Mouse (Mus musculus): ENCODE data around the gene Fkbp10.

Fkbp10 gene

DNA sequence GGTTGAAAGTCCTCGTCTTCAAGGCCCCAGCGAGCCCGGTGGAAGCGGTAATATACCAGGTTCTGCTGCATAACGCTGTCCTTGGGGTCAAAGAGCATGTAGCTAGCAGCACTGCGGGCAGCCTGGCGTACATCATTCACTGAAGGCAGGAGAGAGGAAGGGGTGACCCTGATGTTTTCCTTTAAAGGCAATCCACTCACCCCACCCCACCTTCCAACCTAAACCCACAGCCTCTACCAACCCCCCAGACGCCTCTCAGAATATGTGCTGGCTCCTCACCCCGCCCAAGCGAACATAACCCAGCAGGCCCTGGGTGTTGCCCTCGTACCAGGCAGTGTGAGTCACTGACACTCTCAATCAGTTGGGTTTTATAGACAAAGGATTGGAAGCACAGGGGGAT is 3.8 kb upstream of the Fkbp10 start:
- DNase-seq (ENCODE audit: low read depth, low spot score): no peak

DNA sequence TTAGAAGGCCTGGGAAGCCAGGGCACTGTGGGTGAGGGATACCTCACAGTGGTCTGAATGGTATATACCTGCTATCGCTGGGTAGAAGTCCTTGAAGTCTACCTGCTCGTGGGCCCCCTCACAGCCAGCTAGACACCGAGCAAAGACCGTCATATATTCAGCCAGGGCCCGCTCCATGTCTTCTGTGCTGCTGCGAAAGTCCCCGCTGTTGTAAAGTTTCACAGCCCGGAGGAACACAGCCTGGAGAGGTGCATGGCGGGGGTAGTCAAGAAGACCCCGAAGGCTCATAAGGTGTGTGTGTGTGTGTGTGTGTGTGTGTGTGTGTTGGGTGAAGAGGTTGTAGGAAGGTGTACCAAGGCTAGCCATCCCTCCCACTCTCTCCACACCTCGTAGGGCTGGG is 2.0 kb upstream of the Fkbp10 start:
- DNase-seq (ENCODE audit: low read depth, low spot score): no peak

DNA sequence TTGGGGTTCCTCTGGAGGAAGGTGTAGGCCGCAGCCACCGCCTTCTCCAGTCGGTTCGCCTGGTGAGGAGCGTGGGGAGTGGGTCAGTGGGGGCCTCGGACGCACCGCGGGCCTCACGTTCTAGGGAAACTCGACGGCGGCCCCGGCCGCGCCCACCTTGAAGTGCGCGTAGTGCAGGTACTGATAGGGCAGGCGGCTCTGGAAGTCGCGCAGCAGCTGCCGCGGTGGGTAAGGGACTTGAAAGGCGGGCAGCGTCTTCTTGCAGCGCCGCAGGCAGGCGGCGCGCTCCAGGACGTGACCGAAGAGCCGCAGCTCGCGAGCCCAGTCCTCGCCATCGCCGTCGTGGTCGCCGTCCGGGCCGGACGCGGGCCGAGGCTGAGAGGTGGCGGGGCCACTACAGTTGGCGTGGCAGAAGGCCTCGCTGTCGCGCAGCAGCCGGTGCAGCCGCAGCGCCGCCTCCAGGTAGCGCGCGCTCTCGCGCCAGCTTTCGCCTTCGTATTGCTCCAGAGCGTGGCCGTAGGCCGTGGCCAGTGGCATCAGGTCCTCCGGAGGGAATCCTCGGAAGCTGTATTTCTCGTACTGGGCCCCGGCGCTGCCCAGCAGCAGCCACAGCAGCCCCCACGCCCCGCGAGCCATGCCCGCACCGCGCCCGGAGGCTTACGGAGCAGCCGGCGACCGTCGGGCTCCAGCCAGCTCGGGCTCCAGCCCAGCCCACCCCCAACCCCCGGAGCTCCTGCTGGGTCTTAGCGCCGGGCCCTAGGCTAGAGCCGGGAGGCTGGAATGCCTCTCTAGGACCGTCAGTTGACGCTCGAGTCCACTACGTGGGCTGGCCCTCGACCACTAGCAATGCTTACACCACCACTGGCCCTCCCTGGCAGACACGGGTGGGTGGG is 1.2 kb upstream of the Fkbp10 start, which contains the start of gene P3h4:
Gene P3h4 (minus strand): TSS at position 816 of the 893 bp plus-strand sequence.
- DNase-seq (ENCODE audit: low read depth, low spot score): no peak

DNA sequence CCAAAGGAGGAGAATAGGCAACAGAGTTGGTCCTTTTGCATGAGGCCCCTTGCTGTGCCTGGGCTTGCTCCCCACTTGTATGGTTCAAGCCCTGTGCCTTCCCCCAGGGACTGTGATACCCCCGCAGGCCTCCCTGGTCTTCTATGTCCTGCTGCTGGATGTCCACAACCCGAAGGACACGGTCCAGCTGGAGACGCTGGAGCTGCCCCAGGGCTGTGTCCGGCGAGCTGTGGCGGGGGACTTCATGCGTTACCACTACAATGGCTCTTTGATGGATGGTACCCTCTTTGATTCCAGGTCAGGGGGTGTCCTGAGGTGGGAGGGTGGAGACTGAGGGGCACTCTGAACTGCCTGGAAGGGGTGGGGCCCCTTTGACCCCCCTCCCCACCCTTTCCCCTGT is 6.0 kb downstream of the Fkbp10 start:
- no peak for DNase-seq (ENCODE audit: low read depth, low spot score)

DNA sequence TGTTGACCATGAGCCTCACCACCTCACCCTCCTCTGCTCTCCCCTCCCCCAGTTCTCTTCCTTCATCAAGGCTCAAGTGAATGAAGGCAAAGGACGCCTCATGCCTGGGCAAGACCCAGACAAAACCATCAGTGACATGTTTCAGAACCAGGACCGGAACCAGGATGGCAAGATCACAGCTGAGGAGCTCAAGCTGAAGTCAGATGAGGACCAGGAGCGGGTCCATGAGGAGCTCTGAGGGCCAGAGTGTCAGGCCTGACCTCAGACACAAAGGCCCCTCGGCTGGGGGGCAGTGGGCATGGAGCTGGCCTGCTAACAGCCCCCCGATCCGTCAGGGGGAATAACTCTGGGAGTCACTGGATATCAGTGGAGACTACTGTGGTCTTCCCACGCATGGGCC is 8.3 kb downstream of the Fkbp10 start:
- DNase-seq (ENCODE audit: low read depth, low spot score): no peak

DNA sequence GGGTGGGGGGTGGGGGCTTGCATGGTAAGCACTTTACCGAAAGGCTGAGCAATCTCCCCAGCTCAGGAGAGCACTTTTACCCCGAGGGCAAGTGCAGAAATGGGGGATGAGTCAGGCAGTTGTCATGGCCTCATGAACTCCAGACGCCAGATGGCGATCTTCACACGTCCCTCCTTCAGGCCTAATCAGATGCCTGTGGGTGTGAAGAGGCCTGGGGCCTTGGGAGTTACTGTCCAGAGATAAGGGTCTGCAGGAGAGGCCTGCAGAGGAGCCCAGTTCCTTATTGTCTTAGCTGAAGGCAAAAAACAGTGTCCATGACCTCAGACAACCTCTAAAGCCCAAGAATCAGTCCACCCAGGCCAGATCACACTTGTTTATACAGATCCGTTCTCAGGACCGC is 10.4 kb downstream of the Fkbp10 start:
- no peak for DNase-seq (ENCODE audit: low read depth, low spot score)

DNA sequence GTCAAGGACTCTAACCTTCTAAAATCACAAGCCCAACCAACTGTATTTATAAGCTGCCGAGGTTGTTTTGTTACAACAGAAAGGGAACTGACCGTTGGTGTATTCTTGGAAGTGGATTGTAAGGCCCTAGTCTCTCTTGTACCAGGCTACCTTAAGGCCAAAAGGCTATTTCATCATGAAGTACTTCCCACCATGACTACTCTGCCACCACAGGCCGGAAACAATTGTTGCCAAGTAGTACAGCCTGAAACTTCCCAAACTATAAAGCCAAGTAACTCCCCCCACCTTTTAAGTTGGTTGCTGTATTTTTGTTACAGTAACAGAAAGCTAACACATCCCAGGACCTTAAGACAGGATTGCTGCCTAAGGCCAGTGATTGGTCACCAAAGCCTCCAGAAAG is 11.3 kb downstream of the Fkbp10 start:
- DNase-seq (ENCODE audit: low read depth, low spot score): no peak

DNA sequence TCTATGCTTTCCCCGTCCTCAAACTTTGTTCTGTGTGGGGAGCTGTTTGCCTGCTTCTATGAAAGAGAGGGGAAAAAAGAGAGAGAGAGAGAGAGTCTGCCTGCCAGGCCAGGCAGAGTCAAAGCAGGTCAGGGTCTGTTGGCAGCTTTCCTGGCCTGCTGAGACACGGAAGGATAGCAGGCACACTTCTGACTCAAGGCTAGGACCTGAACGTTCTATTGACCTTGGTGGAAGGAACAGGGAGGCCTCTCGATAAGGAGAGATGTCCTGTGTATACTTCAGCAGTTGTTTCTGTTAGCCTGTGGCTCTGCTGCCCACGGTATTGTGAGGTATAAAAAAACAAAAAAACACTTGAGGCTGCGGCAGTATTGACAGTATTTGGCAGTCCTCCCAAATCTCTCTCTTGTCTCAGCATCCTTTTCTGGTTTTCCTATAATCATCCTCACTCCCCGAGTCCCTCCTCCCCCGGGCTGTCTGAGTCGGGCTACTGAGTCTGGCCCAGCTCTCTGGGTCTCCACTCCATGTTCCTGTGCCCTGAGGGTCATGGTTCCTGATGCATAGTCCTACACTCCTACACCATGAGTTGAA is 13.2 kb downstream of the Fkbp10 start:
- no peak for DNase-seq (ENCODE audit: low read depth, low spot score)

DNA sequence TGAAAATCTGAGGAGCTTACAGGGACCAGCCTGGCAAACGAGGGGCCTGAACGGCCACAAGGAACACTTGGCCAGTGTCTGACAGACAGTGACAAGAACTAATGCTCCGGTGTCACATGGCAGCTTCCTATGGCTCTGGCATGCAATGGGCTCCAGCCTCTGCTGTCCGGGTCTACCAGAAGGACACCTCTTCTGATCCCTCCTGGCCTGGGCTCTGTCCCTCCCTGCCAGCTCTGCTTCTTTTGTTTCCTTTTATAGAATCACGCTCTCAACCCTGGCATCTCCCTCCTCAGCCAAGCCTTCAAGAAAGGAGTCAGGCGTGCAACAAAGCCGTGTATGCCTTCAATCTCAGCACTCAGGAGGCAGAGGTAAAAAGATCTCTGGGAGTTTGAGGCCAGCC is 14.6 kb downstream of the Fkbp10 start:
- DNase-seq (ENCODE audit: low read depth, low spot score): no peak

DNA sequence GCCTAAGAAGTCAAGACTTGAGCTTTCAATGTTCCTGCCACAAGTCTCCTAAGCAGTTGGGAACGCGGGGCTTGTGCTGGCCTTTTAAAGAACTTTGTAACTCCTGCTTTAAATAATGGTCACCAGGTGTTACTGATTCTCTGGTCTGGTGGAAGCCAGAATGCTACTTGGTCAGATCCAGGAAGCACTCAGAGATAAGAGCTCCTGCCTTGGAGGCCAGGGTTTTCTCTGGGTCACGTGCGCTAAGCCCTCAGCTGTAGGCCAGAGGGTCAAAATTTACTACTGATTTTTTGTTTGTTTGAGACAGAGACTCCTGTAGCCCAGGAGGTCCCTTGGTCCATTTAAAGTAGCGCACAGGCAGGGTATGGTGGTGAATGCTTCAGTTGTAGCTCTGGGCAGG is 16.5 kb downstream of the Fkbp10 start:
- DNase-seq (ENCODE audit: low read depth, low spot score): no peak

DNA sequence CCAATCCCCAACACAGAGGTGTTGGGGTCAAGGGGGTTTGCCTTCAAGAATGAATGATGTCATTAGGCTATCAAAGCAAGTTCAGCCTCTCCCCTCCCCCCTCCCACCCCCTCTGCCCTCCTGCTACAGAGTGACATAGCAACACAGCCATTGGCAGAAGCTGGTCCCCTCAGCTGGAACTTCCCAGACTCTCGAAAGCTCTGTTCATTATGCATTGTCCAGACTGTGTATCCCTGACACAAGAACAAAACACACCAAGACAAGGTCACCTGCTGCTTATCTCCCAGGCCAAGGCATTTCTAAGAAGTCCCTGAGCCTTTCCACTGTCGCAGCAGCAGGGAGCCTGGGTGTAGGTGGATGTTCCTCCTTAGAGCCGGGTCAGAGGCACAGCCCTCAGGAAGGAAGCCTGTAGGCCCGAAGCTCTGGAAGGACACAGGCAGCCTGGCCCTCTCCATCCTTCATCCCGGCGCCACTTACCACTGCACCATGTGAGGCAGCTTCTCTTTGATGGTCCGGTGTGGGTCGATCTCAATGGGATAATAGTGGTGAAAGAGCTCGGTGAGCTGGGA is 20.3 kb downstream of the Fkbp10 start:
- DNase-seq (ENCODE audit: low read depth, low spot score): no peak

DNA sequence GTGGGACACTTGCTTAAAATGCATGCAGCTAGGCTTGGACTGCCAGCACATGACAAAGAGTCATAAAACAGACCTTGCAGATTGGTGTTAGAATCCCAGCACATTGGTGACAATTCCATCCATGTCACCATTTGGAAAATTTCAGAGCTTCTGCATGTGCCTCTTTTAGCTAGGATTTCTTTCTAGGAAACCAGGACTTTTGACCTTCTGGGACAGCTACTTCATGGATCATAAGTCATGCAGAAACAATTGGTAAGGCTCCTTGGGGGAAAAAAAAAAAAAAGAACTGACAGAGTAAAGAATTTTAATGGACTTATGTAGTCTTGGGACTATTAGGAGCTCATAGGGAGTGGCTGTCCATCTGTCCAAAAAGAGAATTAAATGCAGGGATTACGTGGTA is 22.4 kb downstream of the Fkbp10 start:
- no peak for DNase-seq (ENCODE audit: low read depth, low spot score)

DNA sequence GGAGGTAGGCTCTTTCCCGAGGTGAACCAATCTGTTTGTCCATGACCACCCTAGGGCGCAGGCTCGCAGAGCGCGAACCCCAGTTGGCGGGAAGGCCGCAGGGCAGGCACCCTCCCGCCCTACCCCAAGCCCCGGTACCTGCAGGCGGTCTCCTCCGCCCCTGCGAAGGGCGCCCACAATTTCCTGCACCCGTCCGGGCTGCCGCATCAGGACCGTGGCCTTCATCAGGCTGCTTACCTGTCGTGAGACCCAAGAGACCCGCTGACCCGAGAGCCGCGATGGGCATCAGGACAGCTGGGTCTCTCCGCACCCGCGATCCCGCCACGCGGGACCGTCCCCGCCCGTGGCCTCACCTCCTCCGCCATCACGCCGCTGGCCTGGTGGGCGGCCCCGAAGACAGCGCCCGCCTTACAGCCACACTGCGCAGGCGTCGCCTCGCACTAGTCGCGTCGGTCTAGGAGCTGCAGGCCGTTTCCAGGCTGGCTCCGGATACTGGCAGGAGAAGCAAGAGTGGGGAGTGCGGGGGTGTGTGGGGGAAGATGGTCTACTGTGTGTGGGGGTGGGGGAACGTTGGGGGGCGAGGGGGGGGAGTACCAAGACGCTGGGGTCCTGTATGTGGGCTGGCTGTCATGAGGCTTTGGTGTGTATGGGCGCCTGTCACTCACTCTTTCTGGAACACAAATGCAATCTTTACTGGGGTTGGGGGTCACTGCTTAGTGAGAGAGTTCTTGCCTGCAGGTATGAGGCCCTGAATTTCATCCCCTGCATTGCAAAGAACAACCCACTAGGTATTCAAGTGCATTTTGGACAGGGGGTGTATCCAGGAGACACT is 25.4 kb downstream of the Fkbp10 start:
- DNase-seq (ENCODE audit: low read depth, low spot score): peak; percentile 67

DNA sequence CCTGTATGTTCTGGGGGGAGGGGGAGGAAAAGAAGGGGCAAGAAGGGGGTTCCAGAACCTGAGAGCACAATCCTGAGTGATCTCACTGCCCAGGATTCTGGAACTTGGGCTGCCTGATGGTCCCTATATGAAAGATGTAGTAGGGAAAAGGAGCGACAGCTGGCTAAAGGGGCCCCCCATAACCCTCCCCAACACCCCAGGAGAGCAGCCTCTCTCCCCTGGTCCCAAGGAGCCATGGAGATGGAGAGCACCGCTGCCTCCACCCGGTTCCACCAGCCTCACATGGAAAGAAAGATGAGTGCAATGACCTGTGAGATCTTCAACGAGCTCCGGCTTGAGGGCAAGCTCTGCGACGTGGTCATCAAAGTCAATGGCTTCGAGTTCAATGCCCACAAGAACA is 26.3 kb downstream of the Fkbp10 start, which contains the start of the genes Nt5c3b and Klhl10:
Gene Nt5c3b (minus strand): TSS at position 12 of the 400 bp plus-strand sequence.
Gene Klhl10 (plus strand): TSS at position 121 of the 400 bp plus-strand sequence.
- DNase-seq (ENCODE audit: low read depth, low spot score): no peak

DNA sequence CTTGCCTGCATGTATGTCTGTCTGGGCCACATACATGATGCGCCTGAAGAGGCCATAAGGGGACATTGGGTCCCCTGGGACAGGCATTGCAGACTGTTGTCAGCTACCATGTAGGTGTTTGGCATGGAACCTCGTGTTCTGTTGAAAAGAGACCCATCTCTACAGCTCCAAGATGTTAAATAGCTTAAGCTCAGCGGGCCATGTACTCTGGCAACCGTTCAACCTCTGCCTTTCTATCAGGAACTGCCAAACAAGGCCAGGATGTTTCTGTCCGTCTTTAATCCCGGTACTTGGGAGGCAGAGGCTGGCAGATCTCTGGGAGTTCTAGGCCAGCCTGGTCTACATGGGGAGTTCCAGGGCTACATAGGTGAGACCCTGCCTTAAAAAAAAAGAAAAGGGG is 27.1 kb downstream of the Fkbp10 start:
- no peak for DNase-seq (ENCODE audit: low read depth, low spot score)

DNA sequence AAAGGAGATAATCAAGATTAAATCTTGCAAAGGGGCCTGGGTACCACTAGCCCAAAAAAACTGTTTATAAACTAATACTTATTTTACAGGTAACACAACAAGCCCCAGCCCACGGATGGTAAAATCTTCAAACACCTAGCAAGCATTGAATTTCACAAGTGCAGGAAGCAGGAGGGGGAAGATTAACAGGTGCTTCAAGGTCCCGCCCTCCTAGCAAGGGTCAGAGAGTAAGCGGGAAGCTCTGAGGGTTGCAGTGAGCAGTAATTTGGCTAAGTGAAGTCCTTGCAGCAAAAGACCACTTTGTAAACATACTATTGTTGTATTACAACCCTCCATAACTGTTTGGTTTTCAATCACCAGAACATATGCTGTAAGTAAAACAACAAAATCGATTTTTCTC is 41.8 kb downstream of the Fkbp10 start:
- DNase-seq (ENCODE audit: low read depth, low spot score): no peak

DNA sequence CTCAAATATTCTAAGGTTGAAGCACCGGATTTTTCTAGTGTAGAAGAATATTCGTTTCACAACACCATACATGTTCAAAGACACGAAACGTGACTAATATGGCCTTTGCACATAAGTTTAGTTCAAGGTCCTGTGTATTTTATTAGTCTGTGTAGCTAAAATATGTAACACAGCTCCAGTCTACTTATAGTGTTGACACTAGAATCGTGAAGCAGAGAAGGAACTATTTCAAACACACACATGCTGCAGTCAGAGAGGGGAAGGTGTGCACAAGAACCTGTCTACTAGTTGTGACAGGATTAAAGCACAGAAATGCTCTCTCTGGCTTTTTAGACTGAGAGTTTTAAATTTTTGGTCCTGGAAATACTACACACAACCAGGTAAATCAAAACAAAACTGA is 42.2 kb downstream of the Fkbp10 start:
- no peak for DNase-seq (ENCODE audit: low read depth, low spot score)

DNA sequence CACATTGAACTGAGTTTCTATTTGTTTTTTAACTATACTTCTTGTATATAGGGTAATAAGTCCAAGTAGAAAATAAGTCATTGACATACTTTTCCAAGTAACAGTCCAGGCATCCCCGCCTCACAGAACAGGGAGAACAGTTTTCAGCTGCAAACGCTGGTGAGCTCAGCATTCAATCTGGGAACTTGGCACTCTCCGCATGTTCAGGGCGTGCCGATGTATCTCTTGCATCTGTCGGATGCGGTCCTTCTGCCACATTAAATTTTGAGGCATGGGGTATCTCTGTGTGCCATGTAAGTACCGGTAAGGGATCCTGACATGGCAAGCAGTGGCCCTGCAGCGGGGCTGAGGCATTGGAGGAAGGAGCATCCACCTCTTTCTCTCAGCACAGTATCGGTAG is 47.2 kb downstream of the Fkbp10 start:
- no peak for DNase-seq (ENCODE audit: low read depth, low spot score)

DNA sequence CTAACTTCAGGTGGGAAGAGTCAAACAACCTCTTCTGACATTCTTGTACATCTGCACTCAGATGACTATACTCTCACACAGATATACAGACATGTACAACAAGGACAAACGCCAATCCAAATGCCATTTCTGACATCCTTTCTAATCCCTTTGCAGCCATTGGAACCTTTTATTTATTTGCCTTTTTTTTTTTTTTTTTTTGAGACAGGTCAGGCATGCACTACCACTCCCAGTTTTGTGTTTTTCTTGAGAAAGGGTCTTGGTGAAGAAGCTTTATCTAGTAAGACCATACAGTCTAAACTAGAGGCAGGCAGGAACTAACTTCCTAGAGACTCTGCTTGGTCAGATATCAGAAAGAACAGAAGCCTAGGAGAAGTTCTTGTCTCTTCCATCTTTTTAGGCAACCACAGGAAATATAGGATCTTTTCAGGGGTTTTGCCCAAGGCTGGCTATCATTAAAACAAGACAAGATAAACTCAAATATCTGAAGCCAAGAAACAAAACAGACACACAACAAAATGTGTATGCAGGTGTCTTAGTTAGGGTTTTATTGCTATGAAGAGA is 49.8 kb downstream of the Fkbp10 start:
- no peak for DNase-seq (ENCODE audit: low read depth, low spot score)

DNA sequence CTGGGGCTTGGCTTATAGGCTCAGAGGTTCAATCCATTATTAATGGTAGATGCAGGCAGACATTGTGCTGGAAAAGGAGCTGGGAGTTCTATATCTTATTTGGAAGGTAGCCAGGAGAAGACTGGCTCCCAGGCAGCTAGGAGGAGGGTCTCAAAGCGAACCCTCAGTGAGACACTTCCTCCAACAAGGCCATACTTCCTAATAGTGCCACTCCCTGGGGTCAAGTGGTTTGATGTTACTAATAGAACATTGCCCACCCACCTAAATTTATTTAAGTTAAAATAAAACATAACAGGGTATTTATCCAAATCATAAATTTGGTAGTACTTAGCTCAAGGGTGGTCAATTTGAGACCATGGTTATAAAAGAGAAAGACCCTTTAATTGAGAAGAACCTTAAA is 50.3 kb downstream of the Fkbp10 start:
- no peak for DNase-seq (ENCODE audit: low read depth, low spot score)

DNA sequence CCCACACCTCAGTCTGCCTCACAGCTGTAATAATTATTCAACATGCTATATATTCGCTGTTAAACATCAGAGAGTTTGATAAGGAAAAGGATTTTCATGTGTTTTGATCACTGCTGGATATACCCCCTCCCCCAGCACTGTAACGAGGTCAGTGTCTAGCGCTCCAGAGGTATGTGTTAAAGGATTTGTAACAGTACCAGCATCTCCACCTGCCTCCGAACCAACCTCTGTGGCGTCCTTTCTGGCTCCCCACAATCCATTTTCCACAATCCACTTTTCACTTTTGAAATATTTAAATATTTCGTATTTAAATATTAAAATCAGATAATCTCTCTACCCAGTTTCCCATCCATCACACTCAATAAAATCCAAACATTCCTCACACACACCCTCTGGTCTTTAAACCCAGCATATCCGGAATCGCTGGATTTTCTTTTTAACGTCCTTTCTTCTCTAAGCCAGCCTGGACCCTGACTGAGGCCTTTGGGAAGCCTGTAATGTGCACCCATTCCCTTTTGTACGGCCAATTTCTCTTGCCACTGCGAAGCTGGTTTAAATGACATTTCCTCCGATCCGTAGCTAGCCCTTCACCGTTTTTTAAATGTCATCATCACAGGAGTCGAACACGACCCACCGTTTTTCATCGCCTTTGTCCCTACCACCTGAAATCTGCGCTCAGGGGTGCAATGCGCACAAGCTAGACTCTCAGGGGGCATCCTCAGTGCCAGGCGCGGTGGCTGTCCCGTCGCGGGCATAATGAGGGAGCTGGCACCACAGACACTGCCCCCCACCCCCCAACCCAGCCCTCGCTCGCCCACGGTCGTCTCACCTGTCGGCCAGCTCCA is 56.1 kb downstream of the Fkbp10 start:
- no peak for DNase-seq (ENCODE audit: low read depth, low spot score)

Data from telencephalon, adult 2 months (tissue).